Mouse (Mus musculus) lung, postnatal 4 days (tissue): Measurements from ENCODE around the gene Jazf1.

Experiments used
- DNase-seq, 2 experiments: peaks; one replicate each; pipeline ENCODE4 v3.0.0; 2021

Jazf1 gene

DNA sequence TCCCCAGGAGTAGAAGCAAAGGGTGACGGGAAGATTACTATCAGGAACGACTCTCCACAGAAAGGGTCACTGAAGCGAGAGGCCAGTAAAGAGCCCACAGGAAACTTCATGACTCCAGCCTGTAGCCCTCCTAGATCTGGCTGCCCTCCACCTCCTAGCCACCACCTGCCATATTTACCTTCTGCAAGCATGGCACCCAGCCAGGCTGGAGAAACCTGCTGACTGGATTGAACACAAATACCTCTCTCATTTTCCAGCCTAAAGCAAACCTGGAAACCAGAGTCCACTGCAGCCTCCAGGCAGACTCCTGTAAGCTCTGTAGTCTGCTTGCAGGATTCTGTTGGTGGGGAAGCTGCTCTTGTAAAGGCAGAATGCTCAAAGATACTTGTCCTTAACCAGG, 62.4 kb downstream of the Jazf1 start:
- peak in 1 of 2 experiments; percentile 33 for DNase-seq

DNA sequence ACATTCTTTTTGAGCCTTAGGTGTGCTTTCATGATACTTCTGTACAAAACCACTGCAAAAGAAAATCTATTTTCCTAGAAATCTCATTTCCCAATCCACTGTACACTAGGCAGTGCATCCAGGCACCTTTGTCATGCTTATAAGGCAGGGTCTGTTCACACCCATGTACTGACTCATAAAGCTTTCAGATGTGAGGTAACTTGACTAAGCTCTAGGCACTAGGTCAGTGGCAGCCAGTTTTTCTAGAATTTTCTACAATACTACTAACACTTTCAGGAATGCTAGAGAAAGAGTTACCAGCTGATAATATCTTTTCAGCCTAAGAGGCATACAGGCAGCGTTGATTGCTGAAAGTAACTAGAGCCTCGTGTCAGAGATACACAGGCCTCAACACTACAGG, 62.9 kb downstream of the Jazf1 start:
- DNase-seq, result no peak

DNA sequence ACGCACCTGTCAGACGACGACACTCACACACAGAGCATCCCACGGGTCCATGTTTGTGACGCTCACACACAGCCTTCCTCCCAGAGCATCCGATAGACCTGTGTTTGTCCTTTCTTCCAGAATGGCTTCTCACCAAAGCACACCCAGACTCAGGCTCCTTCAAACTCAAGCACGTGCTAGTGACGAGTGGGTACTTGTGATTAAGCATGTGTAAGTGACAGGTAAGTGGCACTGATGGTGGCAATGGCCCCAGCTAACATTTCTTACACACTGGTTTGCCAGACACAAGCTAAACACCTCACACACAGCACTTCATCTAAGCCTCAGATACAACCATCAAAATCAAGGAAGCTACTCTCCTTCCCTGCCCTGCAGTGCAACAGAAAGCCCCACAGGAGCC, 77.6 kb downstream of the Jazf1 start:
- peak; percentile 19 to 31 for DNase-seq

DNA sequence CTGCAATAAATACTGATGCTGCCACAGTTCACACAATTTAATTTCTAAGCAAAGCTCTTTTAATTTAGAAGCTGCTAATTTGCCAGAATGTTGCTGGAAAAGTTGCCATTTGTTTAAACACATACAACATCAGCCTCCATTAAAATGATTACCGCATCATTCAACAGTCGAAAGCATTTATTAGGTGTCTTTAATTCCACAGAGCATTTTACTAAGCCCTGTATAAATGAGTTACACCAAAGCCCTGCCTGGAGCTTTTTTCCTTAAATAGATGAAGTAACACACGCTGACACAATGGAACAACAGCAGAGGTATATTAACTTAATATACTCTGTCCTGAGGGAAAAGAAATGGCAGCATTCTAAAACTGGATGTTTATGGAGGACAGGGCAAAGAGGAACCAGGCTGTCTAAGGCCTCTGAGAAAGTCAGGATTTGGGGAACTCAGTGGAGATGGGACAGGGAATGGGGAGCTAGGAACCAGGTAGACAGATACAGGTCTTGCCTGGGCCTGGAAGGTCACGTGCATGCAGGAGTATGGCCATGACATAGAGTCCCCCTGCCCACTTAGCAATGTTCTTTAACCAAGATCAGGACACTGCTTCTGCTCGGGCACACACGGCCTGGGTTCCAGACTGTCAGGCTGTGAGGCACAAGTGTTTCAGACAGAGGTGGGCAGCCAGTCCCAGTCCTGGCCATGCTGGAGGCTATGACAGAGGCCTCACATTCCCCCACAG, 80.4 kb downstream of the Jazf1 start:
- DNase-seq, result no peak

DNA sequence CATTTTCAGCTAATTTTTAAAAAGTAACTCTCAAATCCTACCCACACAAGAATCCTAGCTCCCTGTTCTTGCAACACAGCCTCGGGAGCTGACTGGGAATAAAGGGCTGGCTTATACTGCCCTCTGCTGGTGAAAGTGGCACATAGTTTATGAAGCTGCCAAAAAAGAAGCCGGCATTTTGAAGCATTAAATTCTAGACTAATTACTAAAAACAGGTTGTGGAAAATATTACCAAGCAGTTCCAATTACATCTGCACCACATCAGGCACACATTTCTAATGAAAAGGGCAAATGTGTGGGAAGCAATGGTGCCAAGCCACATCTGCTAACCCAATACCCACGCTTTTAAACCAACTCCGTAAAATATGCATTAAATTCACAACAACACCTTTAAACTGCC, 81.0 kb downstream of the Jazf1 start:
- DNase-seq, result peak in 1 of 2 experiments; percentile 62

DNA sequence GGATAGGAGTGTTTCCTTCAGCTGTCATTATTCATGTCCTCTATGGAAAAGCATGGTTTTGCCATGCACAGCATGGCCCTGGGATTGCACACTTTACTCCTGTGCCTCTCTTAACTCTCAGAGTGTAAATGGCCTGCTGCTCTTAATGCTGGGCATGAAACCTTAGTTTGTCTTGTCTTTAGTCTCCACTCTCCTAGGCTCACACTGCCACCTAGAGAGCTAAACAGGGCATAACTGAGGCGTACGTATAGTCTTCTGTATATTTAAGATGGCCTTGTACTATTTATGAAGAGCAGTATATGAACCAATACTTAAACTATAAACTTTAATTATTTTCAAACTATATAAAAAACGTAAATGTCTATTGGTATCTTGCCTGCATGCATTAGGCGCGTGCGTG, 86.3 kb downstream of the Jazf1 start:
- DNase-seq, result no peak

DNA sequence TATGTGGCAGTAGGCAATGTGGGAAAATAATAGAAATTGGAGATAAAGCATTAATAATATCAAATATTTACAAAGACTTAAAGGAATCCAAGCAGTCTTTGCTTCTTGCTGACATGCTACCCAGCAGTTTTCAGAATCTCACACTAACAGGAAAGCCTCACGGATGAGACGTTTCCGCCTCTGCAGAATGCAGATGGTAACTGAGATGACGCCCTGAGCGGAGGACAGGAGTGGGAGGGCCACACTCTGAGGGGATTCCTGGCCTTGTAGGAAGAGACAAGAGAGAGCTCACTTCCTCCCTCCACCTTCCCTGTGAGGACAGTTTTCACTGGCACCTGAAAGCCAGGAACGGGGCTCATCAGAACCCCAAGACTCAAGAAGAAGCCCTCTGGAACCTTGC, 88.9 kb downstream of the Jazf1 start:
- DNase-seq, result no peak

DNA sequence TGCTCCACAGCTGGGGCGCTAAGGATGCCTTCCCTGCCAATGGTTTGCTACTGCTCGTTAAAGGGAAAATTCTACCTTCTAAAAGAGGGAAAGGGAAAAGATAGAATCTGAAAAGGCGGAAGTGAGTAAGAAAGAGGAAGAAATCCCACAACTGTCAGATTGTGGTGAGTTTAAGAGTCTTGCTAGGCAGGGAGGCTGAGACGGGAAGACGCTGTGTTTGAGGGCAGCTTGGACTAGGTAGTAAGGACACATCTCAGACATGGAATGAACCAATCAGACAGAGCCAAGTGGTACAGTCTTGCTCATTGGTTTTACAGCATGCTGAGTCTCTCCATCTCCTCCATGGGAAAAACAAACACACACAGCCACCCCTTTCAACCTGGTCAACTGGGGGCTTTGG, 95.1 kb downstream of the Jazf1 start:
- no peak for DNase-seq

DNA sequence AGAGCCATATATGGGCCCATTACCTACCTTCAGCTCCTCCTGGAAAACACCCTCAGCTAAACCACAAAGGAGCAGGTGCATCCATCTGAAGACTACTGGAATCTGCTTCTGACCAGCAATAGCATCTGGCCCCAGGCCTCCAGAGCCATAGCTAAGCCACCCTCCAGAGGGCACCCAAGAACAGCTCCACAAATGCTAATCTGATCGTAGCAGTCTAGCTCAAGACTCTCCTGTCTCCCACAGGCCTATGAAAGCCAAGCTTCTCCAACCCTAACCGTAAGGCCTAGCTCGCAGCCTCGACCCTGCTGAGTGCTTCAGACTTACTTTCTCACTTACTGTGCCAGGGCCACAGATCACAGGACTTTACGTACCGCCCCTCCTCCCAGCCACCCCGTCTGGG, 96.3 kb downstream of the Jazf1 start:
- no peak for DNase-seq

DNA sequence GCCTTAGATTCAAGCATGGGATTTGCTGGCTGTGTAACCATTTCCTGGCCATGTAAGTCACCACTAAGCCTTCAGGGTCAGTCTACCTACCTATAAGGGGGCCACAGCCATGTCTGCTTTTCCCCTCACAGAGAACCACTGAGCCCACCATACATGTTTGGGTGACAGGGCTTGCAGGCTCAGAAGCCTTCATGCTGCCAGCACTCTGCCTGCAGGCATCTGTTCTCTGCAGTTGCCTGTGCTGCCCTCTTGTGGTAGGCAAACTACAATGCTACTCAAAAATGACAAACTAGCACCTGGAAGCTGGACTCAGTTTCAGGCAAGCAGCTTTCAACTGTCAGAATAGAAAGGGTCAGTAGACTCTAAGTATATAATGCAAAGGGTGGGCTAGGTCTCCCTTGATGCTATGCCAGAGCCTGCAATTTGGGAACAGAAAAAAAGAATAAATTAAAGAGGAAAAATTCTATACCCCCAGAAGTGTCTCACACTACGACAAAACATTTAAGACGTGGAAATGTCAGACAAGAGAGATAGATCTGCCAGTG, 98.6 kb downstream of the Jazf1 start:
- DNase-seq, result peak; percentile 57 to 79

DNA sequence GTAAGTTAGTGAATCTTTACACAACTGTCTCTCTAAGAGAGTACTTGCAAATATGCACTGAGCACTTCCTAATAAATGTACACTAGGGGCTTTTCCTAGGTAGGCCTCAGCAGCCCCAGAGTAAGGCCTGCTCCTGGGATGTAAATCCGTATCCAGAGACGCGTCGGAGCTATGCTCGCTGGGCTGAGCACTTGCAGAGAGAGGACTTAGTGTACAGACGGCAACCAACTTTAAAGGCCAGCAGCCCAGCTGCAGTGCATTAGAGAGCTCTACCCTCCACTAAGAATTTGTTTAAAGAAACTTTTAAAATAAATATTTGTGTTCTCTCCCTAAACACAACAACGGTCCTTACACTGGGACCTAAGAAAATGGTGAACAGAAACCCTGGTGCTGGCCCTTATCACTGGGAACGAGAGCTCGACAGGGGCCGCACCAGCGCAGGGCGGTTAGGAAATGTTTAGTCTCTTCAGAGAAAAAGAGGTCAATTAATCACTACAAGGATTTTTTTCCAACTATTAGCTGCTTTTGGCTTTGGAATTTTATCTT, 100.0 kb downstream of the Jazf1 start:
- DNase-seq, result no peak

DNA sequence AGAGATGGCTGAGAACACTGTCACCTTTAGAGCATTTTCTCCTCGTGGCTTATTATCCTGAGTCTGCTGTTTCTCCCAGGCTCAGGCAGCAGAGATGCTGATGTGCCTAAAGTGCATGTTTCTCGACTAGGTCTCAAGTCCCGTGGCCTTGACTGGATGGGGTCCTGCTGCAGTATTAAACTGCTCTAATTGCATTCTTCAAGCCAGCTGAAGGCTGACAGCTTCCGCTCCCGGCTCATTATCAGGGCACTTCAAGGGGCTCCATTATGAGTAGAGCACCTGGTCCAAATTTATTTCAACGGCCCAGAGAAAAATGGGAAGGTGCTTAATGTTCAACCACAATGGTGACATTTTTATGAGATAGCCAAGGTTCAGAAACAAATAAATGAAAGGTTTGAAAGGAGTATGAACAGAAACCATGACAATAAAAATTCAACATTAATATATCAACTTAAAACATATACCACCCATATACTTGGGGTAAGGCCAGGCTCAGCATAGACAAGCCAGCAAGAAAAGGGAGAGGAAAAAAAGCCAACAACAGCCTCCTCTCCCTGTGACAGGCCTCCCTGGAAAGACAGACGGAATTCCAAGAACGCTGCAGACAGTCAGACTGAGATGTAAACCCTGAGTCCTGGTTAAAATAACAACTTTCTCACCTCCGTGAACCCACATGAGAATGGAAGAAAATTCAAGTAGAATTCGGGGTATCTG, 100.7 kb downstream of the Jazf1 start:
- no peak for DNase-seq

DNA sequence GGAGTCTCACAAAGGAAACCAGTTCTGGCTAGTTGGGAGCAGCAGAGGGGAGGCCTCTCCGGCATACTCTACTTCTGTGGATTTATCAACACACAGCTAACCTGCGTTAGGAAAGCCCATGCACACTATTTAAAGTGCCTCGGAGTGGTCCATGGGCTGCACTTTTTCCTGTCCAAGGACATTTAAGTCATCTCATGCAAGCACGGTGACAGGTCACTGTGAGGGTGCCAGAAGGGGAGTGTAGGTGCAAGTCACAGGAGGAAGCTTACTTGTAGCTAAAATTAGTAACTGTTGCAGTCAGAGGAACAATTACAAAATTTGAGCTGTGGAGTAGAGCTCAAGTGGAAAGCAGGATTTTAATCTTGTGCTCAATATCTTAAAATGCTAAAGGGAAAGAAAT, 102.4 kb downstream of the Jazf1 start:
- DNase-seq, result no peak

DNA sequence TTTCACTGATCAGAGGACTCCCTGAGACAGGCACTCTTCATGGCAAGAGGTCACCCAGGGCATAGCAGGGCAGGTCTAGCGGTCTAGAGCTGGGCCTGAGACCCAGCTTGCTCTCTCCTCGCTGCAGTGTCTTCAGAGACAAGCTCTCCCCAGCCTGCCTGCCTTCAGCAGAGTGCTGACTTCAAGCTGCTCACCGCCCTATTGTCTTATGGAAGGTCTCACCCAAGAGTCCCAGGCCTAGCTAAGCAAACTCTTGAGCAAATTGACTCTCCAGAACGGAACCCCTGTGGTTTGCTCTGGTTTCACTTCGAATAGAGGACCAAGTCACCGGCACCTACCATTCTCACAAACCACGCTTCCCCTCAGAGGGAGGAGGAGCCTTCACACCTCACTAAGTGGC, 103.1 kb downstream of the Jazf1 start:
- DNase-seq, result no peak

DNA sequence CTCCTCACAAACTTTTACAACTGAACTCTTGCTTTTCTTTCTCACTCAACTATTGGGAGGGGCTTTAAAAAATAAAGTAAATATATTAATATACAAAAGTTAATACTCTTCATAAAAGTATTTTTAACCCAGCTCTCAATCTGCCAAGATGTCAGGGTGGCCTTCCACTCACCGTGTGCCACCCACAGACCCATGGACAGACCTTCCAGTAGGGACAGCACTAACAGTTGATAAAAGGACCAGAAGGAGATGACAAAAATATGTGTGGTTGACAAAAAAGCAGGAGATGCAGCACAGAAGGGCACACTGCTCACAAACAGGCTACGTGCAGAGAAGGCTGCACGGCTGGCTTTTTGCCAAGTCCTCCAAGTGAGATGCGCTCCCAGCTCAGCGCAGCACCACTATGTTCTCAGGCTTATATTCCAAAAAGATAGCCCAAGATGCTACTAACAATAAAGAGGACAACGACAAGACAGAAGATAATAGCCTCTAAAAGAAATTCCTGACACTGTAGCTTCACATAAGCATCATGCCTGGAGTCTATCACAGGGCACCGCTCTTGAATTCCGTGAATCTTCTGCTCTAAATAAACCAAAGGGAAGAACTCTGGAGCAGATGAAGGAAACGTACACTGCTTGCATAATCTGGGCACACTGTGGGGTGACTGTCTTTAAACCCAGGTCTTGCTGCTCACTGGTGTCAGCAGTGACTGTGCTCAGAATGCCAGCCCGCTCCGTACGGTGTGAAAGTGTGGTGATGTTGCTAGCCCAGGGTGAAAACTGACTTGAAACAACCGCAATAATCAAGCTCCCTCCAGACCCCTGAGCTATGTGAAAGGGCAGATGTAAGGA, 104.4 kb downstream of the Jazf1 start:
- no peak for DNase-seq

DNA sequence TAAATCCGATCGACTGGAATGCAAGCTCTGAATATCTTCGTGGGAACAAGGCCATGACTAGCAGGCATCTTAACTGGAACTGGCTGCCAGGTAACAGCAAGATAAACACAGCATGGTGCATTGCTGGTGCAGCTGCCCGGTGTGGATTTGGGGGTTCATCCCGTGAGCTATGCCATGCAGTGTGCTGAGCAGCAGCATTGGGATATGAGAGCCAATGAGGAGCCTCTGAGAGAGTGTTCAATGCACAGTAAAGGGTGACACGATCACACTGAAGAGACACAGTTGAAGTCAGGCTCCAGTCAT, 105.0 kb downstream of the Jazf1 start:
- no peak for DNase-seq

DNA sequence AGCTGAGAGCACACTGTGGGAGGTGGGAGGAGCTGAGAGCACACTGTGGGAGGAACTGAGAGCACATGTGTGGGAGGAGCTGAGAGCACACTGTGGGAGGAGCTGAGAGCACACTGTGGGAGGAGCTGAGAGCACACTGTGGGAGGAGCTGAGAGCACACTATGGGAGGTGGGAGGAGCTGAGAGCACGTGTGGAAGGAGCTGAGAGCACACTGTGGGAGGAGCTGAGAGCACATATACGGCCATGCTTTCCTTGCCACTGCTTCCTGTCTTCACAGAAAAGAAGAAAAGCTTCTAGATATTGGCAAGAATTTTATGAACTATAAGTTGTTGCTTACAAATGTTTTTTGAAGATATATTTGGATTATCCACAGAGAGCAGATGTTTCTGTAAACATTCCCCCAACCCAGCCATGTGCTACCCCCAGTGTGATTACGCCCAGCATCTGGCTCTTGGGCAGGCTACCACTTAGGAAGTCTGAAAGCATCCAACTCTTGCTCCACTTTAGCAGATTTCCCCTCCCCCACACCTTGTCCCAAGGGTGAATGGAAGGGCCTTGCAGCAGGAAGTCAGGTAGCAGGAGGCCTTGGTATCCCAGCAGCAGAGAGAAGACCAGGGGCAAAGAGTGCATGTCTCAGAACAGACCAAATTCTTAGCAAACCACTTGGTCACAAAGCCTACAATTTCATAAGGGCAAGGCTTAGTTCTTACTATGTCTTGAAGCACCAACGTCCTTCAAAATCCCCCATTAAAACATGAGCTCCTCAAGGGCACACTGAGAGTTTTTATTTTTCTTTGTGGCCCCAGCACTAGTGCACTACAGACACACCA, 105.6 kb downstream of the Jazf1 start:
- no peak for DNase-seq

DNA sequence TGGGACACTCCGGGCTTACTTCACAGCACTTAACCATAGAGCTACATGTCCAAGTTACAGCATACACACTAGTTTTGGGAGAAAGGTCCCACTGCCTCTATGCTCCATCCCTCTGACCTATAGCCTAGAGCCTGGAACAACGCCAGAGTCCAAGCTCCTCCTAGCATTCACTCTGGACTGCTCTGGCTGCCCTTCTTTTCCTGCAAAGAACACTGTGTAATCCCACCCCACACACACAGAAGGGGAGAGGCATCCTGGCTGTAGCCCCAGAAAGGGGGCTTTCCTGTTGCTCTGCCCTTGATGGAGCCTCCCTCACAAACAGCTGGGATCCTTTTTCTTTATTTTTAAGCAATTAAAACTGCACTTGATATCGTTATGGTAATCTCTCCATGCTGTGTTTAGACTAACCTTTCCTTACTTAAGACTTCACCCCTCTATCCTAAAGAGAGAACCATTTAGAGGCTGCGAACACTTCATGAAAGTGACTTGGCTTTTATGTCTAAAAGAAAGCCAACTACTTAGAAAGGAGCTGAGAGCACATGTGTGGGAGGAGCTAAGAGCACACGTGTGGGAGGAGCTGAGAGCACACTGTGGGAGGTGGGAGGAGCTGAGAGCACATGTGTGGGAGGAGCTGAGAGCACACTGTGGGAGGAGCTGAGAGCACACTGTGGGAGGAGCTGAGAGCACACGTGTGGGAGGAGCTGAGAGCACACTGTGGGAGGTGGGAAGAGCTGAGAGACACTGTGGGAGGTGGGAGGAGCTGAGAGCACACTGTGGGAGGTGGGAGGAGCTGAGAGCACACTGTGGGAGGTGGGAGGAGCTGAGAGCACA, 106.6 kb downstream of the Jazf1 start:
- DNase-seq, result no peak

DNA sequence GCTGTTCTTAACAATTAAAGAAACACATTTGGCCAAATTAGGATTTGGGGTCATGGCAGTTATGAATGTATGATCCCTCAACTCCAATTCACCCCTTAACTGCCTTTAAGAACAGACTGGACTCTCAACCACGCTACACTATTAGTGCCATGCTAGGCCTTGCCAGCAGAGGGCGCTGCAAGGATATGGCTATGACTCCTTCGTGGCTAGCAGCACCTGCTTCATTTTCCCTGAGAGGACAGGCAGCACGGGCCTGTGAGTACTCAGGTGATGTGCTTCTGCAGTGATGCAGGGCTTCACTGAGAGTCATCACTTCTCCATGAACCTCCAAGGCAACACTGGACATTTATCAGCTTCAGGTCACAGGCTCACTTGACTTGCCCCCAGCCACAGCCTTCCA, 110.7 kb downstream of the Jazf1 start:
- peak; percentile 58 to 77 for DNase-seq

DNA sequence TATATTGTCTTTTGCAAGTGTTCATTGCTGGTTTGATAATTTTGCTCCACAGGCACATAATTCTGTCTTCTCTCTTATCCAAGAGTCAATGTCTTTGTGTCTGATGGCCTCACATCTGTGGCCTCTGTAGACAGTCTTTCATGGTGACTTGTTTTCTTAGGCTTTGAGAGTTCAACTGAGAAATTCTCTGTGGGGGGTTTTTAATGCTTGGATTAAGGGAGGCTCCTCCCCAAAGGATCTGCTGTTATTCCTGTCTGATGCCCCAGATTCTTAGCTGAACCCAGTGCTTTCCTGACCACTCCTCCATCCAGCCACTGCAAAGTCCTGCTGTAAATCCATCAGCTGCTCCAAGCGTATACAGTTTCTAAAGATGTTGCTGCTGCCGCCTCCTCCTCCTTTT, 112.3 kb downstream of the Jazf1 start:
- DNase-seq, result no peak

DNA sequence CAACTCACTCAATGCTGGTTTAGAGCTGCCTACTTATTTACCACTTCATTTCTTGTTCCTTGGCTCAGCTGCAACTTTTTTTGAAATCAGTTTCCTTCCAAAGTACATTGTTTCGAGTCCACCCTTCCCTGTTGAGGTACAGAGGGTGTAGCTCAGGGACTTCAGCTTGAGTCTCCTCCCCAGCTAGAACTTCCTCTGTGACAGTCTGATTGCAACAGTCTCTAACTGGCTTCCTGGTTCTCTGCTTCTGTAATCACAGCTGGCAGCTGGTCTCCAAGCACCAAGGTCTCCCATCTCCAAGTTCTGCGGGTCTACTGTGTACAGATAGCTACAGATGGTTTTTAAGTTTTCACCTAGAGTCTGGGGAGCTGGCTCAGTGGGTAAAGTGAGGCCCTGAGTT, 113.1 kb downstream of the Jazf1 start:
- peak in 1 of 2 experiments; percentile 28 for DNase-seq

DNA sequence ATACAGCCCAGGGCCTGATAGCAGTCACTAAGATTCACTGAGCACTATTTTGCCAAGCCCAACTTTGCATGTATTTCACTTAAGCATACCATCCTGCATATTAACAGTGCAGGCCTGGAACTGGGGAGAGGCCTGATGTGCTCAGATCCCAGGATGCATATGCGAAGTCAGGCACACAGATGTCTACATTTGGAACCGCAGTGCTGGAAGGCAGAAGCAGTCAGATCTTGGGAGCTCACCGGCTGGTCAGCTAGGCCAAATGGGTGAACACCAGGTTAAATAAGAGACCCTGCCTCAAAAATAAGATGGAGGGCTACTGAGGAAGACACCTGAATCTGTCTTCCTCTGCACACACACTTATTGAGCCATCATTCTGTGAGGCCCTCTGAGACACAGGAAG, 113.6 kb downstream of the Jazf1 start:
- DNase-seq, result no peak
